Comparison of ENCODE assay signal across 2 mouse cellular contexts in genomic region chr11:75150346-75150745, GRCm38 (mm10).
TF ChIP-seq lines count a peak whose summit lies in the region.

No protein-coding gene starts in this region.

TF ChIP-seq in CH12.LX, 34 proteins besides CTCF, POLR2A, EP300 and RAD21:
- TF ChIP-seq JUND (conservative IDR thresholded peaks at IDR 0.05; ENCODE audit: low read depth, low read length) = no peak
- TF ChIP-seq SMC3 (IDR thresholded peaks at IDR 0.05; ENCODE audit: low read depth, low read length) = peak; percentile 6; the same call in 1 of the 2 replicates
- no peak for TF ChIP-seq USF2 (conservative IDR thresholded peaks at IDR 0.05; ENCODE audit: low read depth, low read length)
- no peak for TF ChIP-seq UBTF (IDR thresholded peaks at IDR 0.05; ENCODE audit: low read depth, low read length)
- peak; percentile 46; the same call in 1 of the 2 replicates for TF ChIP-seq ZNF384 (IDR thresholded peaks at IDR 0.05; ENCODE audit: low read depth, low read length)
- no peak for TF ChIP-seq ZC3H11A (IDR thresholded peaks at IDR 0.05; ENCODE audit: low read depth, low read length)
- no peak for TF ChIP-seq ZMIZ1 (IDR thresholded peaks at IDR 0.05; ENCODE audit: low read depth, low read length)
- TF ChIP-seq PAX5 (IDR thresholded peaks at IDR 0.05; ENCODE audit: low read length) = no peak
- no peak for TF ChIP-seq MAX (IDR thresholded peaks at IDR 0.05; ENCODE audit: low read length)
- TF ChIP-seq ETS1 (conservative IDR thresholded peaks at IDR 0.05; ENCODE audit: low read depth, low read length) = no peak
- no peak for TF ChIP-seq MXI1 (IDR thresholded peaks at IDR 0.05; ENCODE audit: low read depth, low read length)
- no peak for TF ChIP-seq TBP (conservative IDR thresholded peaks at IDR 0.05; ENCODE audit: low read depth, low read length)
- TF ChIP-seq NELFE (IDR thresholded peaks at IDR 0.05; ENCODE audit: low read depth, low read length) = no peak
- TF ChIP-seq MAFK (IDR thresholded peaks at IDR 0.05; ENCODE audit: insufficient replicate concordance, low read length) = 0 out of 2 replicates have a peak, but pooled peaks have one; percentile 40
- TF ChIP-seq HCFC1 (IDR thresholded peaks at IDR 0.05; ENCODE audit: low read depth, low read length) = no peak
- no peak for TF ChIP-seq USF1 (IDR thresholded peaks at IDR 0.05; ENCODE audit: low read depth, low read length)
- TF ChIP-seq MEF2A (IDR thresholded peaks at IDR 0.05; ENCODE audit: borderline replicate concordance, low read depth, low read length) = no peak

TF ChIP-seq in MEL, 35 proteins besides CTCF, POLR2A, EP300 and RAD21:
- TF ChIP-seq MYC (IDR thresholded peaks at IDR 0.05; ENCODE audit: low read depth, low read length) = peak; percentile 53; the same call in 1 of the 2 replicates
- no peak for TF ChIP-seq ZC3H11A (IDR thresholded peaks at IDR 0.05; ENCODE audit: low read depth, low read length)
- peak; percentile 40 for TF ChIP-seq SMC3 (IDR thresholded peaks at IDR 0.05; ENCODE audit: low read depth, low read length)
- peak; percentile 76 for TF ChIP-seq ZNF384 (IDR thresholded peaks at IDR 0.05; ENCODE audit: low read depth, low read length)
